Mouse (Mus musculus) megakaryocyte progenitor cell, adult 5-6 weeks (primary cell): Measurements from ENCODE around the gene Gast. TPM values are rescaled to one million over a fixed set of nuclear protein-coding genes. Genes with fewer than 3 reads are reported as not detected.

Experiments used
- total RNA-seq, 2 experiments: library from RNA; stranded (forward) in 1 of 2; stranded (reverse) in 1 of 2; fragments of 157-497, 149-512 nt in 1 of 2; fragments of 200-1000 nt in 1 of 2; gene quantifications; 2 replicates each; pipeline versions ENCODE4 v1.2.3 to v1.2.4; 2015 to 2017

The Gast gene
- total RNA-seq, 2 experiments from 2014 or later: not detected

Other genes starting within 250 kb of the Gast start
- not detected in 2 replicates for gene Krt32, start 246.2 kb upstream of the Gast start, total RNA-seq (2015)
- not detected in 2 replicates for gene Krt32, start 246.2 kb upstream of the Gast start, total RNA-seq (2017)
- not detected in 2 replicates for gene Krt35, start 238.2 kb upstream of the Gast start, total RNA-seq (2015)
- not detected in 2 replicates for gene Krt35, start 238.2 kb upstream of the Gast start, total RNA-seq (2017)
- not detected in 2 replicates for gene Krt36, start 228.8 kb upstream of the Gast start, total RNA-seq (2015)
- gene Krt36, start 228.8 kb upstream of the Gast start, total RNA-seq (2017): not detected in 2 replicates
- not detected in 2 replicates for gene Krt13, start 212.8 kb upstream of the Gast start, total RNA-seq (2015)
- not detected in 2 replicates for gene Krt13, start 212.8 kb upstream of the Gast start, total RNA-seq (2017)
- gene Krt15, start 198.5 kb upstream of the Gast start, total RNA-seq (2015): not detected in 2 replicates
- not detected in 2 replicates for gene Krt15, start 198.5 kb upstream of the Gast start, total RNA-seq (2017)
- gene Krt19, start 185.7 kb upstream of the Gast start, total RNA-seq (2015): not detected in 2 replicates
- gene Krt19, start 185.7 kb upstream of the Gast start, total RNA-seq (2017): not detected in 2 replicates
- gene Krt9, start 141.2 kb upstream of the Gast start, total RNA-seq (2015): not detected in 2 replicates
- not detected in 2 replicates for gene Krt9, start 141.2 kb upstream of the Gast start, total RNA-seq (2017)
- gene Krt14, start 126.9 kb upstream of the Gast start, total RNA-seq (2015): not detected in 2 replicates
- not detected in 2 replicates for gene Krt14, start 126.9 kb upstream of the Gast start, total RNA-seq (2017)
- not detected in 2 replicates for gene Krt16, start 85.5 kb upstream of the Gast start, total RNA-seq (2015)
- not detected in 2 replicates for gene Krt16, start 85.5 kb upstream of the Gast start, total RNA-seq (2017)
- not detected in 2 replicates for gene Krt17, start 73.4 kb upstream of the Gast start, total RNA-seq (2015)
- not detected in 2 replicates for gene Krt17, start 73.4 kb upstream of the Gast start, total RNA-seq (2017)
- not detected in 2 replicates for gene Krt42, start 64.5 kb upstream of the Gast start, total RNA-seq (2015)
- not detected in 2 replicates for gene Krt42, start 64.5 kb upstream of the Gast start, total RNA-seq (2017)
- gene Eif1, start 14.5 kb upstream of the Gast start, total RNA-seq (2015): 1,262 and 1,322 TPM in 2 replicates
- gene Eif1, start 14.5 kb upstream of the Gast start, total RNA-seq (2017): 95.6 and 142 TPM in 2 replicates
- gene Hap1, start 21.7 kb downstream of the Gast start, total RNA-seq (2015): not detected in 2 replicates
- not detected in 2 replicates for gene Hap1, start 21.7 kb downstream of the Gast start, total RNA-seq (2017)
- gene Jup, start 63.4 kb downstream of the Gast start, total RNA-seq (2015): 1.5 and 4.0 TPM in 2 replicates
- 1.4 and 2.5 TPM in 2 replicates for gene Jup, start 63.4 kb downstream of the Gast start, total RNA-seq (2017)
- 0.05 TPM in 1 of 2 replicates, not detected in the other for gene P3h4, start 80.4 kb downstream of the Gast start, total RNA-seq (2015)
- 0.08 TPM in 1 of 2 replicates, not detected in the other for gene P3h4, start 80.4 kb downstream of the Gast start, total RNA-seq (2017)
- gene Fkbp10, start 81.3 kb downstream of the Gast start, total RNA-seq (2015): not detected in 2 replicates
- gene Fkbp10, start 81.3 kb downstream of the Gast start, total RNA-seq (2017): not detected in 2 replicates
- gene Nt5c3b, start 107.4 kb downstream of the Gast start, total RNA-seq (2015): 21.4 and 32.9 TPM in 2 replicates
- gene Nt5c3b, start 107.4 kb downstream of the Gast start, total RNA-seq (2017): 31.8 and 37.3 TPM in 2 replicates
- not detected in 2 replicates for gene Klhl10, start 107.5 kb downstream of the Gast start, total RNA-seq (2015)
- gene Klhl10, start 107.5 kb downstream of the Gast start, total RNA-seq (2017): 0.10 and 0.33 TPM in 2 replicates
- 9.8 and 14.0 TPM in 2 replicates for gene Klhl11, start 138.3 kb downstream of the Gast start, total RNA-seq (2015)
- gene Klhl11, start 138.3 kb downstream of the Gast start, total RNA-seq (2017): 17.2 and 24.1 TPM in 2 replicates
- gene Acly, start 193.6 kb downstream of the Gast start, total RNA-seq (2015): 80.4 and 81.7 TPM in 2 replicates
- gene Acly, start 193.6 kb downstream of the Gast start, total RNA-seq (2017): 89.1 and 101 TPM in 2 replicates
- 0.05 TPM in 1 of 2 replicates, not detected in the other for gene Ttc25, start 211.2 kb downstream of the Gast start, total RNA-seq (2015)
- gene Ttc25, start 211.2 kb downstream of the Gast start, total RNA-seq (2017): 0.04 and 0.30 TPM in 2 replicates
- 6.9 and 8.2 TPM in 2 replicates for gene Cnp, start 240.5 kb downstream of the Gast start, total RNA-seq (2015)
- gene Cnp, start 240.5 kb downstream of the Gast start, total RNA-seq (2017): 16.2 and 21.7 TPM in 2 replicates